Mouse (Mus musculus) bone marrow, adult 2 months (tissue): ENCODE results near the gene Ces2f.

Experiments used
- CTCF ChIP-seq: fragments of 200-500 bp; IDR thresholded peaks from 2 replicates; pipeline ENCODE4 v1.5.1; 2011; ENCODE audit warnings: low read length, control low read depth; ENCODE audit not compliant: control insufficient read depth, insufficient read depth
- POLR2A ChIP-seq: fragments of 200-500 bp; IDR thresholded peaks from 2 replicates; pipeline ENCODE4 v1.6.1; 2011; ENCODE audit warnings: low read depth, mild to moderate bottlenecking, control low read depth, low read length, borderline replicate concordance; ENCODE audit not compliant: control insufficient read depth

GRCm38 (mm10) chr8:104984942-104985341, 37.8 kb downstream of the Ces2f start:
- no peak for TF ChIP-seq CTCF
- TF ChIP-seq POLR2A, result no peak
